Mouse (Mus musculus) liver, embryonic 16.5 days (tissue): Measurements from ENCODE around the gene Bdp1. TPM values are rescaled to one million over a fixed set of nuclear protein-coding genes. Genes with fewer than 3 reads are reported as not detected.
A peak's percentile ranks its signal among the peaks of the same experiment; 100 is the strongest.

Experiments
- ATAC-seq: fragments of 200-750 bp; cut with Nextera tagmentation; 2 replicates; pipeline ENCODE4 v1.8.0; 2017; ENCODE audit warnings: low read depth, mild to moderate bottlenecking, moderate number of reproducible peaks, moderate library complexity
- H3K27ac ChIP-seq: fragments of 300-500 bp; sonication (generic); 2 replicates; pipeline ENCODE4 v1.5.1; 2014; ENCODE audit warnings: mild to moderate bottlenecking, low read length
- H3K27me3 ChIP-seq: fragments of 300-500 bp; sonication (generic); 2 replicates; pipeline ENCODE4 v1.6.1; 2014; ENCODE audit warnings: low read depth, low read length, mixed read lengths; ENCODE audit not compliant: control insufficient read depth, insufficient read depth
- H3K36me3 ChIP-seq: fragments of 300-500 bp; sonication (generic); 2 replicates; pipeline ENCODE4 v1.6.1; 2014; ENCODE audit warnings: mild to moderate bottlenecking; ENCODE audit not compliant: control insufficient read depth, insufficient read depth
- H3K4me1 ChIP-seq: fragments of 300-500 bp; sonication (generic); 2 replicates; pipeline ENCODE4 v1.6.1; 2014; ENCODE audit warnings: low read depth, low read length, mixed read lengths; ENCODE audit not compliant: control insufficient read depth
- H3K4me2 ChIP-seq: fragments of 300-500 bp; sonication (generic); 2 replicates; pipeline ENCODE4 v1.6.1; 2014; ENCODE audit warnings: low read depth, low read length, mixed read lengths
- H3K4me3 ChIP-seq: fragments of 300-500 bp; sonication (generic); 2 replicates; pipeline ENCODE4 v1.5.1; 2014; ENCODE audit warnings: low read depth, mild to moderate bottlenecking, low read length
- H3K9ac ChIP-seq: fragments of 300-500 bp; sonication (generic); 2 replicates; pipeline ENCODE4 v1.6.1; 2014; ENCODE audit warnings: low read depth, low read length
- H3K9me3 ChIP-seq: fragments of 300-500 bp; sonication (generic); replicated peaks from 2 replicates; pipeline ENCODE4 v1.6.1; 2016; ENCODE audit warnings: low read length; ENCODE audit not compliant: control insufficient read depth
- whole genome bisulfite sequencing: fragments of 180-500 bp; shearing (Covaris S2); extraction: QIAGEN DNeasy Blood & Tissue Kit; methylation state at CpG from one replicate; pipeline ENCODE4 v1.1.7; 2014; ENCODE audit not compliant: insufficient replicate concordance; 5-methylcytosine and 5-hydroxymethylcytosine counted together
- polyA plus RNA-seq: library from polyadenylated mRNA; unstranded; fragments of >200 nt; fragmentation: Nextera tagmentation; extraction: Ambion mirVana; gene quantifications from 2 replicates; pipeline ENCODE4 v1.2.1, GENCODE M21; 2015

Bdp1 gene
- polyA plus RNA-seq, 1 experiment from 2014 or later, result 11.0 TPM

- peak; percentile 100 for ATAC-seq
- peak within 1 kb of the TSS; percentile 73 for H3K4me3 ChIP-seq
- no peaks in the 10 kb centered on the region; the same call in 1 of the 2 replicates for H3K36me3 ChIP-seq
- no peaks in the 10 kb centered on the region for H3K27me3 ChIP-seq
- H3K9ac ChIP-seq, result peak within 1 kb of the TSS; percentile 71
- H3K4me2 ChIP-seq, result peak within 1 kb of the TSS; percentile 88
- no peaks in the 10 kb centered on the region for H3K9me3 ChIP-seq
- H3K4me1 ChIP-seq, result peaks cover 17% of the 10 kb centered on the region
- WGBS, result 3% methylated on average over 45 of the region's 47 CpGs
- peak within 1 kb of the TSS; percentile 29 for H3K27ac ChIP-seq
Measured at GRCm38 (mm10) chr13:100014906-100015895, 88.7 kb downstream of the Bdp1 start, which contains the start of gene Mccc2. Gene Mccc2 (minus strand): TSS chr13:100015639.

GRCm38 (mm10) chr13:100005911-100006496 is 97.9 kb downstream of the Bdp1 start:
- H3K9me3 ChIP-seq, result no peaks in the 10 kb centered on the region
- H3K4me3 ChIP-seq, result no peak overlapping the region
- no peak overlapping the region for H3K4me2 ChIP-seq
- WGBS, result 60% methylated on average over 12 of the region's 12 CpGs
- no peaks in the 10 kb centered on the region for H3K36me3 ChIP-seq
- H3K27ac ChIP-seq, result no peak overlapping the region
- no peaks in the 10 kb centered on the region for H3K27me3 ChIP-seq
- ATAC-seq, result 0 out of 2 replicates have a peak, but pooled peaks have one; percentile 41
- H3K4me1 ChIP-seq, result no peaks in the 10 kb centered on the region
- H3K9ac ChIP-seq, result no peak overlapping the region

GRCm38 (mm10) chr13:100001790-100002196 is 102.1 kb downstream of the Bdp1 start:
- ATAC-seq, result peak; percentile 43
- Histone ChIP-seq H3K9ac (no peak overlapping the region), H3K27ac (no peak overlapping the region), H3K4me3 (no peak overlapping the region), H3K4me2 (no peak overlapping the region), H3K4me1 (no peaks in the 10 kb centered on the region), H3K36me3 (no peaks in the 10 kb centered on the region), H3K9me3 (no peaks in the 10 kb centered on the region), H3K27me3 (no peaks in the 10 kb centered on the region)
- WGBS, result 24% methylated on average over 5 of the region's 5 CpGs

GRCm38 (mm10) chr13:99999078-99999477 is 104.8 kb downstream of the Bdp1 start:
- no peaks in the 10 kb centered on the region for H3K27me3 ChIP-seq

GRCm38 (mm10) chr13:99998099-99998498 is 105.8 kb downstream of the Bdp1 start:
- Histone ChIP-seq H3K9me3 (no peaks in the 10 kb centered on the region), H3K9ac (no peak overlapping the region), H3K4me1 (no peaks in the 10 kb centered on the region), H3K4me3 (no peak overlapping the region), H3K27me3 (no peaks in the 10 kb centered on the region), H3K27ac (no peak overlapping the region), H3K36me3 (no peaks in the 10 kb centered on the region), H3K4me2 (no peak overlapping the region)
- no peak for ATAC-seq
- WGBS, result 67% methylated on average over 3 of the region's 3 CpGs

More at GRCm38 (mm10) chr13:99999078-99999477, 104.8 kb downstream of the Bdp1 start:
- 60% methylated on average over 3 of the region's 3 CpGs for WGBS
- H3K4me2 ChIP-seq, result no peak overlapping the region
- no peak overlapping the region for H3K9ac ChIP-seq
- ATAC-seq, result no peak
- no peaks in the 10 kb centered on the region for H3K36me3 ChIP-seq
- H3K27ac ChIP-seq, result no peak overlapping the region
- H3K4me1 ChIP-seq, result no peaks in the 10 kb centered on the region
- H3K9me3 ChIP-seq, result no peaks in the 10 kb centered on the region
- no peak overlapping the region for H3K4me3 ChIP-seq

GRCm38 (mm10) chr13:99989592-99989991 is 114.3 kb downstream of the Bdp1 start:
- Histone ChIP-seq H3K4me1 (no peaks in the 10 kb centered on the region), H3K9ac (no peak overlapping the region)
- no peak for ATAC-seq

GRCm38 (mm10) chr13:99983320-99983719 is 120.5 kb downstream of the Bdp1 start:
- H3K4me2 ChIP-seq, result no peak overlapping the region
- ATAC-seq, result no peak
- no peaks in the 10 kb centered on the region for H3K4me1 ChIP-seq
- 81% methylated on average over 1 of the region's 1 CpGs for WGBS
- no peaks in the 10 kb centered on the region for H3K27me3 ChIP-seq
- H3K9me3 ChIP-seq, result no peaks in the 10 kb centered on the region
- no peaks in the 10 kb centered on the region for H3K36me3 ChIP-seq
- H3K4me3 ChIP-seq, result no peak overlapping the region
- H3K9ac ChIP-seq, result no peak overlapping the region
- H3K27ac ChIP-seq, result no peak overlapping the region

More at GRCm38 (mm10) chr13:99989592-99989991, 114.3 kb downstream of the Bdp1 start:
- Histone ChIP-seq H3K27ac (no peak overlapping the region), H3K9me3 (no peaks in the 10 kb centered on the region), H3K27me3 (no peaks in the 10 kb centered on the region), H3K4me3 (no peak overlapping the region), H3K4me2 (no peak overlapping the region), H3K36me3 (no peaks in the 10 kb centered on the region)
- 80% methylated on average over 4 of the region's 4 CpGs for WGBS

- Histone ChIP-seq H3K27ac (no peak overlapping the region), H3K9ac (no peak overlapping the region), H3K36me3 (no peaks in the 10 kb centered on the region; the same call in 1 of the 2 replicates), H3K4me2 (no peak overlapping the region), H3K27me3 (no peaks in the 10 kb centered on the region), H3K9me3 (no peaks in the 10 kb centered on the region), H3K4me1 (no peaks in the 10 kb centered on the region), H3K4me3 (no peak overlapping the region)
- WGBS, result 55% methylated on average over 2 of the region's 2 CpGs
- no peak for ATAC-seq
Measured at GRCm38 (mm10) chr13:99979406-99979805, 124.5 kb downstream of the Bdp1 start.

GRCm38 (mm10) chr13:99970089-99970488 is 133.8 kb downstream of the Bdp1 start:
- no peak overlapping the region for H3K4me3 ChIP-seq
- H3K9ac ChIP-seq, result no peak overlapping the region
- 79% methylated on average over 5 of the region's 5 CpGs for WGBS
- H3K27me3 ChIP-seq, result no peaks in the 10 kb centered on the region
- no peaks in the 10 kb centered on the region for H3K4me1 ChIP-seq
- no peaks in the 10 kb centered on the region for H3K9me3 ChIP-seq
- ATAC-seq, result no peak
- H3K4me2 ChIP-seq, result no peak overlapping the region
- H3K27ac ChIP-seq, result no peak overlapping the region
- no peaks in the 10 kb centered on the region for H3K36me3 ChIP-seq
